Mouse (Mus musculus): ENCODE data around the gene Spata1.
"Not testable (repeated sequence)": the region's sequence is repeated elsewhere in the genome, so short reads cannot be mapped to it uniquely, and the experiment has no call there.

Gene Spata1

DNA sequence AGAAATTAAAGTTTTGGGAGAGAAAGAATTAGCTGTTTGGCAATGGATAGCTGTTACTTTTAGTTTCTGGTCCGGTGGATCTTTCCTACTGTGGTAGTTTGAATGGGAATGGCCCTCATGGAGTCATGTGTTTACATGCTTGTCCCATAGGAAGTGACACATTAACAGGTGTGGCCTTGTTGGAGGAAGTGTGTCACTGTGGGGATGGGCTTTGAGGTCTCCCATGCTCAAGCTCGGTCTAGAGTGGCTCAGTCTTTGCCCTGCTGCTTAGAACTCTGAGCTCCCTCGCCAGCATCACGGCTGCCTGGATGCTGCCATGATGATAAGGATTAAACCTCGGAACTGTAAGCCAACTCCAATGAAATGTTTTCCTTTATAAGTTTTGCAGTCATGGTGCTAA, 48.2 kb downstream of the Spata1 start:
- no peak for DNase-seq (ENCODE audit: low spot score)

GRCm38 (mm10) chr3:146450371-146450841, 49.1 kb downstream of the Spata1 start:
- peak; percentile 82 for DNase-seq (ENCODE audit: low spot score)

GRCm38 (mm10) chr3:146449745-146450250, 49.8 kb downstream of the Spata1 start, which contains the start of gene Ctbs:
Ctbs (plus strand) TSS chr3:146449795.
- no peak for DNase-seq (ENCODE audit: low spot score)

- no peak for DNase-seq (ENCODE audit: low spot score)
Observed at GRCm38 (mm10) chr3:146448969-146449368, 50.6 kb downstream of the Spata1 start.

DNA sequence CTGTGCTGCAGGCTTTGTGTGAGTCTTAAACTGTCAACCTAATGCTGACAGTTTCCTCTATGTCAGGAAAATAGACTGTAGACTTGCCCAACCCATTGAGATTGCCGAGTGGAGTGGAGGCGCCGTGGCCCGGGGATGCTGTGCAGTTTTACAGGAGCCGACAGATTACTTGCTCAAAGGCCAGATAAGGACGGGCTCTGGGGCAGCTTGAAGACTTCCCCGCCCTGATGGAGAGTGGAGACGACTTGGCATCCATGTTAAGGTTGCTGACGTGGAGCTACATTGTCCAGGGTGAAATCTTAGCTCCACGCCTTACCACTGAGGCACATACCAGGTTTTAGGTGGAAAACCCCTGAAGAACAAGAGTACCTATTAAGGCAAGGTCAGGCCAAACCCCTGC, 51.2 kb downstream of the Spata1 start:
- no peak for DNase-seq (ENCODE audit: low spot score)

- no peak for DNase-seq (ENCODE audit: low spot score)
Observed at GRCm38 (mm10) chr3:146447598-146447997, 52.0 kb downstream of the Spata1 start.

GRCm38 (mm10) chr3:146447156-146447555, 52.4 kb downstream of the Spata1 start:
- no peak for DNase-seq (ENCODE audit: low spot score)

GRCm38 (mm10) chr3:146444880-146445279, 54.7 kb downstream of the Spata1 start:
- no peak for DNase-seq (ENCODE audit: low spot score)

- DNase-seq (ENCODE audit: low spot score): no peak
Observed at GRCm38 (mm10) chr3:146443380-146443779, 56.2 kb downstream of the Spata1 start.

DNA sequence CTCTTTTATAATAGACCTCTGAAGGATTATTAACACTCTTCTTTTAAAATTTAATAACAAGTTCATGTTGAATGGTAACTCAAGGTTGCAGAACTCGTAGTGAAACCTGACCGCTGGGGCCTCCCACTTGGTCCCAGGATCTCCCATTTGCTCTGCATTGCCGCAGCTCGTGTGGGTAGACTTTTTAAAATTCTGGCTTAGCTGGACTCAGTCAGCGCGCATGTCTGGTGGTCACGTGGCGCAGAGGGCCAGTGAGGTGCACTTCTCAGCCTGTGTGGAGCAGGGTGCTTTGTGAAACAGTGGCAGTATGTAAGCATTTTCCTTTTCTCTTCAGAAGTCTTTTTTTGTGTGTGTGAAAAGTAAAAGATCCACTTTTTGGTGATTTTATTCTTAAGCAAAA, 56.6 kb downstream of the Spata1 start:
- no peak for DNase-seq (ENCODE audit: low spot score)

DNA sequence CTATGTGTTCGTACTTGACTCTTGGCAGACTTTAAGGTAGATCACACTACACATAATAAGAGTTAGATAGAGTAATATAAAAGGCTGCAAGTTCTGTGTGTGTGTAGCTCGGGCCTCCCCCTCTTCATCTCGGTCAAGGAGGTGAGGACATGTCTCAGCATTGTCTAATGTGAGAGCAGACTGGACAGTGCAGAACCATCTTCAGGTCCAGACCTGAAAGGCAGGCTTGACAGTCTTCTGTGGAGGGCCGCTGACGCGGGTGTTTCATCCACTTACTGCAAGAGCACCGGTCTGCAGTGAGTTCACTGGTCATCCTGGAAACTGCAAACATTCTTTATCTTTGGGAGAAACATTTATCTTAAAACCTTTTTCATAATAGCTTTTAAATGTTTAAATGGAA, 57.1 kb downstream of the Spata1 start:
- no peak for DNase-seq (ENCODE audit: low spot score)

DNA sequence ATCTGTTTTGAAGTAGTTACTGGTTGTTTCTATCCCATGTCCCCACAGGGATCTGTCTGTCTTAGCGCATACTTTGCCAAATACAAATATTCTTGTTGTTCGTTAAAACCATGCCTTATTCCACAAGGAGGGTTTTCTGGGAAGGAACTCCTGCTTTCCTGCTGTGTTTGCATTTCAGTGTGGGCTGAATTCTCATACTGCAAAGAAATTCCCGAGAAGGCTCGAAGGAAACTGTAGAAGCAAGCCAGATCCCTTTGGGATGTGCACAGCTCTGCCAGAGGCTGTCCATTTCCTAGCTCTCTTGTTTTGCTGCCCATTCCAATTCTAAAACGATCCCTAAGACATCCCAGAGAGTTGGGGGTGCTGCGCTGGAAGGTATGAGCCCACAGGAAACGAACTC, 59.1 kb downstream of the Spata1 start:
- DNase-seq (ENCODE audit: low spot score): no peak

DNA sequence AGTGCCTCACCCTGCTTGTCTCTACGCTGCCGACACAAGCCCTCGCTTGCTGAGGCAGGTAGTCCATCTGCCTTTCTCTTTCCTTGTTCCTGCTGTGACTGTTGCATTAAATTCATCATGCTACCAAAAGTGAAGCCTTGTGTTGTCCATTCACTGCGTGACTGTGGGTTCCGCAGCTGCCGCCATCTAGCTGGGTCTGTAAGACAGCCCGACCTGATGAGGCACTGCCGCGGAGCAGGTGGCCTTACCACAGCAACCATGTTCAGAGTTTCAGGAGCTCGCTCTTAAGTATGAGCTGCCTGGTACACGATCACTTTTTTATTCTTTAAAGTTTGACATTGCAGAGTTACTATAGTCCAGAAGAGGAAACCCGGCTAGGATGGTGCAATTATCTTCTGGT, 59.5 kb downstream of the Spata1 start:
- no peak for DNase-seq (ENCODE audit: low spot score)

- no peak for DNase-seq (ENCODE audit: low spot score)
Observed at GRCm38 (mm10) chr3:146436114-146436513, 63.4 kb downstream of the Spata1 start.

- no peak for DNase-seq (ENCODE audit: low spot score)
Observed at GRCm38 (mm10) chr3:146435533-146435932, 64.0 kb downstream of the Spata1 start.

DNA sequence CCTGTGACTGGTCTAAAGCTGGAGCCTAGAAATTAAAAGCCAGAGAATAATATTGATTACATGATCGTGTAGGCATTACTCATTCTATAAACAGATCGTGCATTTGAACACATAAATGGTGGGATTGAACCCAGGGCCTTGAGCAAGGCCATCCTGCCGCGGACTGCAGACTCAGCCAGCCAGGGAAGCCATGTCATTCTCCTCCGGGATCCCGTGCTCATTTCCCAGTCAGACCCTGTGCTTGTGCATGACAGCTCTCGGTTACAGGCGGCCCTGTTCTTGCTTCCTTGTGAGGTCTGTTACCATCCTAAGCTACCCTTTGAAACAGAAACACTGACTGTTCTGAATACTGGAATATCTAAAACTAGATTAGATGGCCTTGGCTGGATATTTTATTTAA, 64.9 kb downstream of the Spata1 start:
- no peak for DNase-seq (ENCODE audit: low spot score)

DNA sequence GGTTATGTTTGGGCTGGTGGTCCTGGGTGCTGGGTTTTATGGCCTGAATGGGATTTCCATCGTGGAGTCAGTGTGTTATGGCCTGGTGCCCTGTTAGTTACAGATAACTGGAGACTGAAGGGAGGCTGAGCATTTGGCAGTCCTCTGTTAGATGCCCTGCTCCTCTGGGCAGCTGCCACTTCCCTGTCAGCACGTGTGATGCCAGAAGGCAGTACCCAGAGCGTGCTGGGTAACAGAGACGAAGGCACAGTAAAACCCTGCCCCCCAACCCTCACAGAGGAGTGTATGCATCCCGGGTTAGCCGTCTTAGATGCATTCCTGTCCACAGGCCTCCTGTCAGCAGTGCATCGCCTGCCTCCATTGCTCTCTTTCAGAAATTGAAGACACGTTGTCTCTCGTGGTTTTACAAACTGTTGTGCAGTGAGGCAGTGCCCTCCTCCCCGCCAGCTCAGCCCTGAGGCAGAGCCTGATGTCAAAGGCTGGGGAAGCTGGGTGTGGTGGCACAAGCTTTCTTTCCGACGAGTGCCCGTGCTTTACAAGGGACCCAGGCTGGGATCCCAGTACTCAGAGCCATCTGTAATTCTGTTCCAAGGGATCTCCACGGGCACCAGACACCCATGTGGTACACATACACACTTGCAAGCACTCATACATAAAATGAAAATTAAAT, 65.7 kb downstream of the Spata1 start:
- no peak for DNase-seq (ENCODE audit: low spot score)

DNA sequence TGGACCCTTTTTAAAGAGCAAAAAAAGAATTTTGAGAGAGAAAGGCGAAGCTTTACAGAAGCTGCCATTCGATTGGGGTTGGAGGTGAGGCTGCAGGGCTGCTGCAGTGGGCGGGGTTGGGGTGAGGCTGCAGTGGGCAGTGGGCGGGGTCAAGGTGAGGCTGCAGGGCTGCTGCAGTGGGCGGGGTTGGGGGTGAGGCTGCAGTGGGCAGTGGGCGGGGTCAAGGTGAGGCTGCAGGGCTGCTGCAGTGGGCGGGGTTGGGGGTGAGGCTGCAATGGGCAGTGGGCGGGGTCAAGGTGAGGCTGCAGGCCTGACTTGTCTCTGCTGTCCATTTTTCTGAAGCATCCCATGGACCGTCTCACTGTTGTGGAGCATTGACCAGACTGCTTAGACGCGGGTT, 66.5 kb downstream of the Spata1 start:
- DNase-seq (ENCODE audit: low spot score): not testable (repeated sequence)

- no peak for DNase-seq (ENCODE audit: low spot score)
Observed at GRCm38 (mm10) chr3:146426489-146426888, 73.1 kb downstream of the Spata1 start.

DNA sequence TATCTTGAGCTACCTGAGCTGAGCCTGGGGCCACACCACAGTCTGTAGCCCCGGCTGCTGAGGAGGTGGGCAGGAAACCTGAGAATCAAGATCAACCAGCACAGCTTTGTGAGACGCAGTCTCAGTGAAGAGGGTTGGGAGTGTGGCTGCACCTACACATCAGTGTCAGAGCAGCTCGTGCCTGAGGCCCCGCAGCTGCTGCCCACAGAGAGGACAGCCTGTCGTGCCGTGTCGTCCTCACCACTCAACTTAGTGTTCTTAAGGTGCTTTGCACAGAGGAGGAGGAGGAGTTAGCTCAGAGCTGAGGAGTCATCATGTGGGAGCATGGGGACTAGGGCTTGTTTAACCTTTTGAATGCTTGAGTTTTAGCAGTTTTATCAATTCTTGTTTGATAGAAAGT, 73.7 kb downstream of the Spata1 start:
- no peak for DNase-seq (ENCODE audit: low spot score)

- no peak for DNase-seq (ENCODE audit: low spot score)
Observed at GRCm38 (mm10) chr3:146424306-146424900, 75.2 kb downstream of the Spata1 start.

- DNase-seq (ENCODE audit: low spot score): no peak
Observed at GRCm38 (mm10) chr3:146423710-146424109, 75.8 kb downstream of the Spata1 start.

GRCm38 (mm10) chr3:146421787-146422186, 77.8 kb downstream of the Spata1 start:
- DNase-seq (ENCODE audit: low spot score): no peak
